Mouse (Mus musculus) forebrain, embryonic 15.5 days (tissue): ENCODE measurements around the gene Pidd1. TPM values are rescaled to one million over a fixed set of nuclear protein-coding genes. Genes with fewer than 3 reads are reported as not detected.
A peak's percentile ranks its signal among the peaks of the same experiment; 100 is the strongest.

Experiments used
- ATAC-seq: fragments of 200-750 bp; cut with Nextera tagmentation; replicated peaks from 2 replicates; pipeline ENCODE4 v1.8.0; 2017; ENCODE audit warnings: mild to moderate bottlenecking, moderate TSS enrichment, moderate library complexity
- H3K27ac ChIP-seq: fragments of 300-500 bp; sonication (generic); replicated peaks from 2 replicates; pipeline ENCODE4 v1.5.1; 2015; ENCODE audit warnings: mild to moderate bottlenecking, inconsistent platforms
- H3K27me3 ChIP-seq: fragments of 300-500 bp; sonication (generic); 2 replicates; pipeline ENCODE4 v1.6.1; 2015; ENCODE audit warnings: inconsistent platforms
- H3K36me3 ChIP-seq: fragments of 300-500 bp; sonication (generic); 2 replicates; pipeline ENCODE4 v1.6.1; 2015; ENCODE audit warnings: mild to moderate bottlenecking, inconsistent platforms
- H3K4me1 ChIP-seq: fragments of 300-500 bp; sonication (generic); 2 replicates; pipeline ENCODE4 v1.6.1; 2015; ENCODE audit warnings: inconsistent platforms
- H3K4me2 ChIP-seq: fragments of 300-500 bp; sonication (generic); replicated peaks from 2 replicates; pipeline ENCODE4 v1.6.1; 2015; ENCODE audit warnings: mild to moderate bottlenecking, inconsistent platforms
- H3K4me3 ChIP-seq: fragments of 300-500 bp; sonication (generic); 2 replicates; pipeline ENCODE4 v1.5.1; 2015; ENCODE audit warnings: mild to moderate bottlenecking, inconsistent platforms
- H3K9ac ChIP-seq: fragments of 300-500 bp; sonication (generic); replicated peaks from 2 replicates; pipeline ENCODE4 v1.6.1; 2015; ENCODE audit warnings: mild to moderate bottlenecking, inconsistent platforms
- H3K9me3 ChIP-seq: fragments of 300-500 bp; sonication (generic); 2 replicates; pipeline ENCODE4 v1.6.1; 2016; ENCODE audit warnings: inconsistent platforms
- WGBS: fragments of 180-500 bp; shearing (Covaris S2); methylation state at CpG from one replicate; pipeline ENCODE4 v1.1.7; 2015; ENCODE audit warnings: mixed read lengths; 5-methylcytosine and 5-hydroxymethylcytosine counted together
- polyA plus RNA-seq: library from polyadenylated mRNA; unstranded; fragments of >200 nt; fragmentation: Nextera tagmentation; extraction: Ambion mirVana; gene quantifications from 2 replicates; pipeline ENCODE4 v1.2.1, GENCODE M21; 2015

Gene Pidd1
- polyA plus RNA-seq, 1 experiment from 2014 or later = 7.8 TPM

DNA sequence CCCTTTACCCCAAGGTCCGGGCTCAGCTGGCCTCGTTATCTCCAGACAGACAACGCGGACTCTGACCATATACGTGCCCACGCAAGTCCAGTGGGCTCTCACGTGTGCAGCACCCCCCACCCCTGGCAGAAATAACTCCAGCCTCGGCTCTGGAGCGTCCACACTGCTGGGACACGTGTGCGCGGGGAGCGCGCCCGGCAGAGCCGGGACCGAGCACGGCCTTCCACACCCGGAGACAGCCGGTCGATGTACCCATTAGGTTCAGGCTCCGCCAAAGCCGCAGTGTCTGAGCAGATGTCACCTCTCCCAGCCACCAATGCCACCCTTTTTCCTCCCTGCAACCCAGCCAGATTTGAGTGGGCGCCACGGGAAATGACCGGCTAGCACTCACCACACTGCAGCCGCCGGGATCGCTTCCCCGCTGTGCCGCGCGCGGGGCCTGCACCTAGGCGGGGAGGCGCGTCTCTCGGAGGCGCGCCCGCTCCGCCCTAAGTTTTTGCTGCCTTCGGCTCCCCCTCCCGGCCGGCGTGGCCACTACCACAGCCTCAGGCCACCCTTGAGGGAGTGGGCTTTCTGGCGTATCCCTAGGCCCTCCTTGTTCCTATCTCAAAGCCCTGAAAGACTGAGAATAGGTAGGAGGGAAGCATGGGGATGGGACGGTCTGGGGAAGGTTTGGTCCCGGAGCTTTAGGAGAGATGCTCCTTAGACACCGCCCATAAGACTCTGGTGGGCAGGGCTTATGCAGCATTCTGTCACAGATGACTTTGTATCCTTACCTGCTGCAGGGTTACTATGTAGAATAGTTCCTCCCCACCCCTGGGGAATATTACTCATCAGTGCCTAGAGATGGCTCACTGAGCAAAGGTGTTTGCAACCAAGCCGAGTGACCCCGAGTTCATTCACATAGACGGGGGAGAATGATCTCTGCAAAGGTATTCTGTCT, 6.4 kb downstream of the Pidd1 start, which contains the start of gene Slc25a22:
TSS of gene Slc25a22 (minus strand) at position 715 of the 943 bp plus-strand sequence.
- peak within 1 kb of the TSS; percentile 88 for H3K9ac ChIP-seq
- no peaks in the 10 kb centered on the region for H3K36me3 ChIP-seq
- peak within 1 kb of the TSS; percentile 95 for H3K4me2 ChIP-seq
- no peaks in the 10 kb centered on the region for H3K9me3 ChIP-seq
- no peaks in the 10 kb centered on the region for H3K27me3 ChIP-seq
- ATAC-seq = peak; percentile 74
- 5% methylated on average over 53 of the region's 53 CpGs for WGBS
- peak within 1 kb of the TSS; percentile 76 for H3K4me3 ChIP-seq
- H3K4me1 ChIP-seq = peaks cover 57% of the 10 kb centered on the region
- peak within 1 kb of the TSS; percentile 89 for H3K27ac ChIP-seq

- peak overlapping the region; percentile 95 for H3K4me2 ChIP-seq
- 44% methylated on average over 2 of the region's 2 CpGs for WGBS
- H3K4me1 ChIP-seq = peaks cover 53% of the 10 kb centered on the region
- H3K4me3 ChIP-seq = peak overlapping the region; percentile 76
- H3K27ac ChIP-seq = peak overlapping the region; percentile 89
- H3K9me3 ChIP-seq = no peaks in the 10 kb centered on the region
- peaks cover 7% of the 10 kb centered on the region for H3K36me3 ChIP-seq
- H3K9ac ChIP-seq = peak overlapping the region; percentile 88
- no peak for ATAC-seq
- no peaks in the 10 kb centered on the region for H3K27me3 ChIP-seq
Measured at GRCm38 (mm10) chr7:141436523-141436892, 7.3 kb downstream of the Pidd1 start.

DNA sequence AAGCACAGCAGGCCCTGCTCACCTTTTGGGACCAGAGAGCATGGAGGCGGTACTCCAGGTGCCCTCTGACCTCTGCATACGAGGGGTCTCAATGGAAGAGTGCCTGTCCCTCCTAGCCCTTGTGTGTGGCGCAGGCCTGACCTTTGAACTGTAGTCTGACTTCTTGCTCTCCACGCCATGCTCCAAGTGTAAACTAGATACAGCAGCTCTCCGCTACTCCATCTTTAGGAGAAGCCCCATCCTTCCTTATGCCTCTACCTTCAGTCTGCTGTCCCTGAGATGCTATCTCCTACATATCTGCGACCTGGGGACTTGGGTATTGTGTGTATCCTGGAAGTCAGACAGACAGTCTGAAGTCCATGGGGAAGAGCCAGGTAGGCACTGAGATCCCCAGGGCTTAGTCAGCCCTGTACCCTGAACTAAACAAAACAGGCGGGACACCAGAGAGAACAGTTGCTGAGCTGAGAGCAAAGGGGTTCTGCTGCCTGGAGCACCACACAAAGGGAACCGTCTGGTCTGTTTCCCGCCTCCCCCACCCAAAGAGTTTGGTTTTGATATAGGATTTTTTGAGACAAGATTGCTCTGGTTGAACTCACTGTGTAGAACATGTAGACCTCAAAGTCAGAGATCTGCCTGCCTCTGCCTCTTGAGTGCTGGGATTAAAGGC, 7.8 kb downstream of the Pidd1 start:
- peak overlapping the region; percentile 96 for H3K4me2 ChIP-seq

DNA sequence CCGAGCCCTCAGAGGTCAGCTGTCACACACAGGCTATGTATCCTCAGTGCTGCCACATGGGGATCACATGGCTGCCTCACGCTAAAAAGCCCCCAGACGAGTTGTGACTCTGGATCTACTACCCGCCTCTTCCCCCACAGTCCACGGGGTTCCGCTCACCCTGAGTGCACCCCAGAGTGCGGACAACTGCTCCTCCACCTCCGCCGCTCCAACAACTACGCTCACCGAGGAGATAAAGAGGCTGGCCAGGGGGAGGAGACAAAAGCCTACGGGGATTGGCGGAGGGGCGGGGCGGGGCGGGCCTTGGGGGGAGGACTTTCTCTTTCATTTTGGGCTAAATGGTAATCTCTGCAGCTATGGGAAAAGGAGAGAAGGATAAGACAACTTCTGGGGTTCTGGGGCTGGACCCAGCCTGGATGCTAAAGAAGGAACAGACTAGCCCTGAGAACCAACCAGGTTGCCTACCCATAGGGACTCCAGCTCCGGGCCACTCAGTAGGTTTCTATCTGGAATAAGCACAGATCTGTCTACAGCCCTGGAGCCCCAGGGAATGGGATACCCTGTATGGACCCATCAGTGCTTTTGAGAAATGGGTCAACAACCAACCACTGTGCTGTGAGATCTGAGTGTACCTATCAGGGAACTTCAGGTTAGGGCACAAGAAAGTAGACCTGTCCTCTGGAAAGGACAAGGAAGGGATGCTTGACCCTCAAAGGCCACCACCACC, 8.5 kb downstream of the Pidd1 start:
- ATAC-seq = peak; percentile 37
- H3K36me3 ChIP-seq = peaks cover 19% of the 10 kb centered on the region
- H3K9ac ChIP-seq = peak overlapping the region; percentile 72
- H3K4me3 ChIP-seq = peak overlapping the region; percentile 56
- WGBS = 3% methylated on average over 17 of the region's 17 CpGs
- H3K27ac ChIP-seq = peak overlapping the region; percentile 88
- H3K27me3 ChIP-seq = no peaks in the 10 kb centered on the region
- peaks cover 50% of the 10 kb centered on the region for H3K4me1 ChIP-seq
- peak overlapping the region; percentile 96 for H3K4me2 ChIP-seq
- H3K9me3 ChIP-seq = no peaks in the 10 kb centered on the region

More for the DNA sequence above, 7.8 kb downstream of the Pidd1 start:
- H3K4me3 ChIP-seq = peak overlapping the region; percentile 76; the same call in 1 of the 2 replicates
- no peak for ATAC-seq
- H3K27ac ChIP-seq = peak overlapping the region; percentile 88; the same call in 1 of the 2 replicates
- no peaks in the 10 kb centered on the region for H3K27me3 ChIP-seq
- H3K4me1 ChIP-seq = peaks cover 53% of the 10 kb centered on the region
- peaks cover 12% of the 10 kb centered on the region for H3K36me3 ChIP-seq
- 78% methylated on average over 9 of the region's 9 CpGs for WGBS
- H3K9ac ChIP-seq = no peak overlapping the region; the same call in 1 of the 2 replicates
- H3K9me3 ChIP-seq = no peaks in the 10 kb centered on the region

- Histone ChIP-seq H3K9ac (peak overlapping the region; percentile 72), H3K9me3 (no peaks in the 10 kb centered on the region), H3K27ac (peak overlapping the region; percentile 88), H3K4me1 (peaks cover 57% of the 10 kb centered on the region), H3K4me3 (peak overlapping the region; percentile 56), H3K4me2 (peak overlapping the region; percentile 96), H3K36me3 (peaks cover 22% of the 10 kb centered on the region), H3K27me3 (no peaks in the 10 kb centered on the region)
- WGBS = 7% methylated on average over 8 of the region's 8 CpGs
- peak; percentile 20; the same call in 1 of the 2 replicates for ATAC-seq
Measured at GRCm38 (mm10) chr7:141434464-141434863, 9.4 kb downstream of the Pidd1 start.

- peak overlapping the region; percentile 56 for H3K4me3 ChIP-seq
- ATAC-seq = no peak
- peaks cover 65% of the 10 kb centered on the region for H3K4me1 ChIP-seq
- H3K9me3 ChIP-seq = no peaks in the 10 kb centered on the region
- peak overlapping the region; percentile 88 for H3K27ac ChIP-seq
- H3K9ac ChIP-seq = peak overlapping the region; percentile 72
- H3K27me3 ChIP-seq = no peaks in the 10 kb centered on the region
- WGBS = 69% methylated on average over 15 of the region's 15 CpGs
- peak overlapping the region; percentile 96 for H3K4me2 ChIP-seq
- peaks cover 22% of the 10 kb centered on the region for H3K36me3 ChIP-seq
Measured at GRCm38 (mm10) chr7:141433517-141434400, 10.1 kb downstream of the Pidd1 start.

GRCm38 (mm10) chr7:141432741-141433516, 10.9 kb downstream of the Pidd1 start:
- WGBS = 80% methylated on average over 6 of the region's 6 CpGs
- Histone ChIP-seq H3K36me3 (peaks cover 22% of the 10 kb centered on the region), H3K4me1 (peaks cover 71% of the 10 kb centered on the region), H3K27ac (no peak overlapping the region), H3K9ac (peak overlapping the region; percentile 72; the same call in 1 of the 2 replicates), H3K4me3 (peak overlapping the region; percentile 56; the same call in 1 of the 2 replicates), H3K4me2 (0 out of 2 replicates have a peak overlapping the region, but pooled peaks have one; percentile 2), H3K27me3 (no peaks in the 10 kb centered on the region), H3K9me3 (no peaks in the 10 kb centered on the region)
- no peak for ATAC-seq

DNA sequence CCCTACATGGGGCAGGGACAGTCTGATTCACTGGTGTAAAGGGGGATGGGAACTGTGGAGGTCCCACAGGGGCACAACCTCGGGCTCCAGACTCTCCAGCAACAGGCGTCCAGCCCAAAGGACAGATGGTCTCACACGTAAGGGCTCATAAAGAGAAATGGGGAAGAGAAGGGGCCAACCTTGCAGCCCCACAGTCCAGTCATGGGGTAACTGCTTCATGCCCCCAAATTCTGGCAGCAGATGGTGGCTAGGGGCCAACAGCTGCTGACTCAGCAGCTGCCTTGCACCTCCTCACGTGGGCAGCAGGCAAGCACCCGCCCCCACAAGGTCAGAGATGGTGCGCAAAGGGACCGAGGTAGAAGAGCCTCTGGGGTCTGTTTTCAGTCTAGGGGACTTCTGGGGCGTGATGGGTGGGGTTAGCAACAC, 11.6 kb downstream of the Pidd1 start:
- Histone ChIP-seq H3K9ac (no peak overlapping the region), H3K4me1 (peaks cover 67% of the 10 kb centered on the region)

DNA sequence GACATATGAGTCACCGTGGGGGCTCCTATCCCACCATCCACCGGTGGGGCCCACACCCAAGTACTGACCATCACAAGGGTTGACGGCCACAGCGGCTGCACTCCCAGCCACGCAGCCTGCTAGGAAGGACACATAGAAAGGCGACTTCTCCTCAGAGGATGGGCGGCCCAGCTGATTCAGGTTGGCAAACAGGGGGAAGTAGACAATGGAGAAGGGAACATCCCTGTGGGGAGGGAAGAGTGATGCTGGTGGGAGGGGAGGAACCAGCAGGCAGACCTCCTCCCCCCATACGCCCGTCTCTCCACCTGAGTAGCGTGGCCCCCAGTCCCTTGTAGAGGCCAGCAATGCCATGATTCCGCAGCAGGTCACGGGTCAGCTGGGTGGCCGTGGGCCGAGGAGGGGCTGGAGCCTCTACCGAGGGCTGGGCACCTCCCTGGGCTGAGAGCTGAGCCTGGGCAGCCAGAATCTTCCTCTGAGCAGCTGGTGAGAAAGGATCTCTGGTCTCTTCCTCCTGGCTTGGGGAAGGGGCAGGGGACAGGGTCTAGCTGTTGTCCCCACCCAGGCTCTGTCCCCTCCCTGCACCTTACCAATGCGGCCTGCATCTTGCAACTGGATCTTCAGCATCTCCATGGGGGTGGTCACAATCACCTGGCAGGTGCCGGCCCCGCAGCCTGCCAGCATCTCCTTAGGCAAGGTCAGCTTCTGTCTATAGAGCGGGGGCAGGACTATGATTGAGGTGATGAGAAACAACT, 12.2 kb downstream of the Pidd1 start:
- WGBS = 96% methylated on average over 19 of the region's 19 CpGs
- H3K9me3 ChIP-seq = no peaks in the 10 kb centered on the region
- no peak for ATAC-seq
- peaks cover 22% of the 10 kb centered on the region for H3K36me3 ChIP-seq
- no peak overlapping the region for H3K27ac ChIP-seq
- H3K27me3 ChIP-seq = no peaks in the 10 kb centered on the region
- no peak overlapping the region for H3K4me2 ChIP-seq
- H3K4me3 ChIP-seq = no peak overlapping the region
- peaks cover 61% of the 10 kb centered on the region for H3K4me1 ChIP-seq
- no peak overlapping the region for H3K9ac ChIP-seq

More for the DNA sequence above, 11.6 kb downstream of the Pidd1 start:
- no peaks in the 10 kb centered on the region for H3K27me3 ChIP-seq
- peaks cover 22% of the 10 kb centered on the region for H3K36me3 ChIP-seq
- WGBS = 90% methylated on average over 8 of the region's 8 CpGs
- H3K4me2 ChIP-seq = no peak overlapping the region
- no peak overlapping the region for H3K4me3 ChIP-seq
- no peaks in the 10 kb centered on the region for H3K9me3 ChIP-seq
- no peak for ATAC-seq
- H3K27ac ChIP-seq = no peak overlapping the region
